Mouse (Mus musculus) spleen, adult 2 months (tissue): ENCODE measurements around the gene Zfp597. TPM values are rescaled to one million over a fixed set of nuclear protein-coding genes. Genes with fewer than 3 reads are reported as not detected.

Source experiments
- DNase-seq, 2 experiments: peaks; one replicate each; pipeline versions ENCODE4 v3.0.0 to v3.0.0-alpha.2; 2012 to 2021; ENCODE audit warnings: low spot score in 2 of 2, low read depth in 1 of 2
- H3K27ac ChIP-seq: fragments of 200-500 bp; 2 replicates; pipeline ENCODE4 v1.5.1; 2012; ENCODE audit warnings: low read length, inconsistent platforms; ENCODE audit not compliant: insufficient read depth
- H3K27me3 ChIP-seq: fragments of 200-500 bp; 2 replicates; pipeline ENCODE4 v1.6.1; 2012; ENCODE audit warnings: mild to moderate bottlenecking, moderate library complexity, low read length, inconsistent platforms; ENCODE audit not compliant: control insufficient read depth, insufficient read depth
- H3K36me3 ChIP-seq: fragments of 200-500 bp; 2 replicates; pipeline ENCODE4 v1.6.1; 2012; ENCODE audit warnings: mild to moderate bottlenecking, low read length, inconsistent platforms; ENCODE audit not compliant: control insufficient read depth, insufficient read depth
- H3K4me1 ChIP-seq: fragments of 200-500 bp; 2 replicates; pipeline ENCODE4 v1.6.1; 2011; ENCODE audit warnings: inconsistent platforms; ENCODE audit not compliant: control insufficient read depth, insufficient read depth, insufficient read length
- H3K4me3 ChIP-seq: fragments of 200-500 bp; 2 replicates; pipeline ENCODE4 v1.5.1; 2011; ENCODE audit warnings: mild to moderate bottlenecking, inconsistent platforms; ENCODE audit not compliant: insufficient read depth, insufficient read length; ENCODE audit errors: extremely low read depth
- CTCF ChIP-seq: fragments of 200-500 bp; IDR thresholded peaks from 2 replicates; pipeline ENCODE4 v1.5.1; 2011; ENCODE audit warnings: mild to moderate bottlenecking, inconsistent platforms; ENCODE audit not compliant: insufficient read depth, insufficient read length, insufficient replicate concordance; ENCODE audit errors: extremely low read depth
- POLR2A ChIP-seq: fragments of 200-500 bp; IDR thresholded peaks from 2 replicates; pipeline ENCODE4 v1.6.1; 2011; ENCODE audit warnings: low read depth, low read length, inconsistent platforms
- WGBS: fragments of 180-500 bp; shearing (Covaris S2); methylation state at CpG from one replicate; pipeline ENCODE4 v1.1.7; 2018; 5-methylcytosine and 5-hydroxymethylcytosine counted together
- polyA plus RNA-seq: library from polyadenylated mRNA; depleted of rRNA; stranded (reverse); fragments of >200 nt; gene quantifications from 2 replicates; pipeline ENCODE4 v1.2.3, GENCODE M21; 2012; rRNA removed

Gene Zfp597
- polyA plus RNA-seq = 3.1 and 3.5 TPM in 2 replicates

GRCm38 (mm10) chr16:3884201-3885064 is at the start of gene Zfp597, which contains the start of gene Gm20695:
Gene Zfp597, minus strand, starts transcription at chr16:3884561.
Gene Gm20695, plus strand, starts transcription at chr16:3884648.
- no peaks in the 10 kb centered on the region for H3K27me3 ChIP-seq
- peaks cover 18% of the 10 kb centered on the region; the same call in 1 of the 2 replicates for H3K4me1 ChIP-seq
- WGBS = under 1% methylated on average over 88 of the region's 88 CpGs
- no peaks in the 10 kb centered on the region for H3K36me3 ChIP-seq
- peak within 1 kb of the TSS; percentile 92 for H3K27ac ChIP-seq
- H3K4me3 ChIP-seq = peak within 1 kb of the TSS; percentile 92
- DNase-seq = peak; percentile 77 to 94
- TF ChIP-seq CTCF (peak; percentile 28; the same call in 1 of the 2 replicates), POLR2A (peak; percentile 41)

- DNase-seq = no peak
- no peaks in the 10 kb centered on the region for H3K4me1 ChIP-seq
- H3K27me3 ChIP-seq = no peaks in the 10 kb centered on the region
- TF ChIP-seq CTCF (no peak), POLR2A (no peak)
- peaks cover 26% of the 10 kb centered on the region for H3K36me3 ChIP-seq
- no peak overlapping the region for H3K27ac ChIP-seq
- 83% methylated on average over 1 of the region's 1 CpGs for WGBS
- no peak overlapping the region for H3K4me3 ChIP-seq
Measured at GRCm38 (mm10) chr16:3934091-3934490, 49.7 kb upstream of the Zfp597 start.

- Histone ChIP-seq H3K27ac (no peak overlapping the region), H3K4me1 (no peaks in the 10 kb centered on the region), H3K27me3 (no peaks in the 10 kb centered on the region), H3K4me3 (no peak overlapping the region), H3K36me3 (peaks cover 26% of the 10 kb centered on the region)
- TF ChIP-seq POLR2A (no peak), CTCF (no peak)
- 88% methylated on average over 6 of the region's 6 CpGs for WGBS
- no peak for DNase-seq
Measured at GRCm38 (mm10) chr16:3933536-3933935, 49.2 kb upstream of the Zfp597 start.

GRCm38 (mm10) chr16:3929151-3929550 is 44.8 kb upstream of the Zfp597 start:
- Histone ChIP-seq H3K27me3 (no peaks in the 10 kb centered on the region), H3K4me3 (no peak overlapping the region), H3K36me3 (peaks cover 20% of the 10 kb centered on the region), H3K27ac (no peak overlapping the region), H3K4me1 (no peaks in the 10 kb centered on the region)
- DNase-seq = no peak
- WGBS = 70% methylated on average over 7 of the region's 7 CpGs
- TF ChIP-seq POLR2A = no peak

GRCm38 (mm10) chr16:3928582-3928981 is 44.2 kb upstream of the Zfp597 start:
- 39% methylated on average over 1 of the region's 1 CpGs for WGBS
- Histone ChIP-seq H3K4me1 (no peaks in the 10 kb centered on the region), H3K36me3 (peaks cover 25% of the 10 kb centered on the region), H3K27ac (no peak overlapping the region), H3K4me3 (no peak overlapping the region), H3K27me3 (no peaks in the 10 kb centered on the region)
- no peak for DNase-seq
- TF ChIP-seq POLR2A = no peak
- TF ChIP-seq CTCF = no peak

GRCm38 (mm10) chr16:3923966-3924365 is 39.6 kb upstream of the Zfp597 start:
- no peak for TF ChIP-seq POLR2A
- TF ChIP-seq CTCF = no peak
- Histone ChIP-seq H3K36me3 (peaks cover 31% of the 10 kb centered on the region), H3K27ac (no peak overlapping the region), H3K4me3 (no peak overlapping the region), H3K4me1 (no peaks in the 10 kb centered on the region), H3K27me3 (no peaks in the 10 kb centered on the region)
- no peak for DNase-seq
- WGBS = 90% methylated on average over 4 of the region's 4 CpGs

- Histone ChIP-seq H3K27ac (no peak overlapping the region), H3K4me1 (no peaks in the 10 kb centered on the region), H3K36me3 (peaks cover 31% of the 10 kb centered on the region), H3K27me3 (no peaks in the 10 kb centered on the region), H3K4me3 (no peak overlapping the region)
- no peak for DNase-seq
- TF ChIP-seq CTCF = no peak
- TF ChIP-seq POLR2A = no peak
- WGBS = 98% methylated on average over 3 of the region's 3 CpGs
Measured at GRCm38 (mm10) chr16:3923515-3923914, 39.2 kb upstream of the Zfp597 start.
